Mouse (Mus musculus) myocyte (in vitro differentiated cells): ENCODE measurements around the gene Slc39a1. TPM values are rescaled to one million over a fixed set of nuclear protein-coding genes. Genes with fewer than 3 reads are reported as not detected.
"Not testable (repeated sequence)": the region's sequence is repeated elsewhere in the genome, so short reads cannot be mapped to it uniquely, and the experiment has no call there.

Experiments used
- H3K27me3 ChIP-seq: one replicate; pipeline ENCODE4 v1.6.1; 2011; ENCODE audit not compliant: control insufficient read depth, insufficient read depth, insufficient read length
- H3K36me3 ChIP-seq: one replicate; pipeline ENCODE4 v1.6.1; 2011; ENCODE audit not compliant: control insufficient read depth, insufficient read depth
- H3K4me2 ChIP-seq: one replicate; pipeline ENCODE4 v1.6.1; 2011; ENCODE audit warnings: low read depth, control low read depth
- H3K4me3 ChIP-seq: one replicate; pipeline ENCODE4 v1.5.1; 2011; ENCODE audit warnings: mild to moderate bottlenecking, control low read depth, moderate library complexity
- H3K79me2 ChIP-seq: one replicate; pipeline ENCODE4 v1.6.1; 2011; ENCODE audit not compliant: control insufficient read depth, insufficient read depth
- H3ac ChIP-seq: one replicate; pipeline ENCODE4 v1.6.1; 2011; ENCODE audit not compliant: control insufficient read depth, insufficient read length
- CEBPB ChIP-seq: IDR thresholded peaks from 2 replicates; pipeline ENCODE4 v1.6.1; 2011; ENCODE audit warnings: mild to moderate bottlenecking, moderate library complexity; ENCODE audit not compliant: poor library complexity, insufficient read depth, severe bottlenecking
- E2F4 ChIP-seq: IDR thresholded peaks from one replicate; pipeline ENCODE4 v1.6.1; 2011; ENCODE audit warnings: mild to moderate bottlenecking, control low read depth, moderate library complexity; ENCODE audit not compliant: insufficient read depth
- MAX ChIP-seq: IDR thresholded peaks from one replicate; pipeline ENCODE4 v1.6.1; 2011; ENCODE audit warnings: low read depth, mild to moderate bottlenecking, control low read depth
- MYOD1 ChIP-seq, 3 experiments: IDR thresholded peaks; one replicate each; pipeline ENCODE4 v1.6.1; 2011; ENCODE audit warnings: control low read depth in 2 of 3, low read depth in 2 of 3, mild to moderate bottlenecking in 2 of 3, moderate library complexity in 1 of 3; ENCODE audit not compliant: insufficient read length in 2 of 3, control insufficient read depth in 1 of 3
- MYOG ChIP-seq, 3 experiments: IDR thresholded peaks; one replicate each; pipeline ENCODE4 v1.6.1; 2011; ENCODE audit warnings: control low read depth in 2 of 3, low read depth in 2 of 3, mild to moderate bottlenecking in 2 of 3; ENCODE audit not compliant: insufficient read length in 2 of 3, control insufficient read depth in 1 of 3, insufficient read depth in 1 of 3
- POLR2A ChIP-seq: IDR thresholded peaks from one replicate; pipeline ENCODE4 v1.6.1; 2011; ENCODE audit warnings: low read depth, mild to moderate bottlenecking, control low read depth, moderate library complexity; ENCODE audit not compliant: insufficient read length
- POLR2AphosphoS2 ChIP-seq: IDR thresholded peaks from one replicate; pipeline ENCODE4 v1.6.1; 2011; ENCODE audit warnings: low read depth, control low read depth; ENCODE audit not compliant: insufficient read length
- REST ChIP-seq: IDR thresholded peaks from one replicate; pipeline ENCODE4 v1.6.1; 2011; ENCODE audit warnings: mild to moderate bottlenecking, control low read depth, moderate library complexity; ENCODE audit not compliant: insufficient read depth, insufficient read length
- SRF ChIP-seq: IDR thresholded peaks from one replicate; pipeline ENCODE4 v1.6.1; 2011; ENCODE audit warnings: low read depth; ENCODE audit not compliant: control insufficient read depth, insufficient read length
- TCF12 ChIP-seq: IDR thresholded peaks from one replicate; pipeline ENCODE4 v1.6.1; 2011; ENCODE audit warnings: mild to moderate bottlenecking, control low read depth; ENCODE audit not compliant: poor library complexity, insufficient read depth, severe bottlenecking
- TCF3 ChIP-seq: IDR thresholded peaks from one replicate; pipeline ENCODE4 v1.6.1; 2011; ENCODE audit warnings: low read depth, control low read depth; ENCODE audit not compliant: insufficient read length
- USF1 ChIP-seq: IDR thresholded peaks from one replicate; pipeline ENCODE4 v1.6.1; 2011; ENCODE audit warnings: low read depth, mild to moderate bottlenecking, control low read depth, moderate library complexity
- polyA plus RNA-seq: library from polyadenylated mRNA; unstranded; fragments of >200 nt; fragmentation: generic; extraction: Trizol; gene quantifications from one replicate; pipeline ENCODE4 v1.2.1, GENCODE M21; 2012; ENCODE audit warnings: missing spikeins

Gene Slc39a1
- polyA plus RNA-seq, 1 experiment: 111 TPM

DNA sequence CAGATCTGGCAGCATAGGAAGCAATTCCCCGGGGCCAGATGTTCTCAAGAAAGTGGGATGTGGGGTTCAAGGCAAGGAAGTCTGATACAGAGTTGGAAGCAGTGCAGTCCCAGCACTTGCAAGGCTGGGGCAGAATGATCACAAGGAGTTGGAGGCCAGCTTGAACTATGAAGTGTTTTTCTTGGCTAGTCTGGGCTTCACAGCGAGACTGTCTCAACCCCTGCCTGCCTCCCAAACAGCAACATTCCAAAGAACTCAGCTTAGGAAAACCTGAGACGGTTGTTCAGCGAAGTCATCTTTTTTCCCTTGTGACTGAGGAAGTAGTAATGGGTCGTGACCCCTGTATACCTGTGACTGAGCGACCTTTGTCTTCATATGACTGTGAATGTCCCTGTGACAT is 2.8 kb downstream of the Slc39a1 start:
- no peak for TF ChIP-seq MYOD1 (IDR thresholded peaks at IDR 0.05; ENCODE audit: control insufficient read depth in 1 of 3, insufficient read length in 2 of 3, low read depth in 2 of 3)
- TF ChIP-seq SRF: no peak
- TF ChIP-seq POLR2A: no peak
- no peak for TF ChIP-seq E2F4
- TF ChIP-seq CEBPB: no peak
- no peak for TF ChIP-seq MYOG (IDR thresholded peaks at IDR 0.05; ENCODE audit: control insufficient read depth in 1 of 3, insufficient read depth in 1 of 3, insufficient read length in 2 of 3, low read depth in 2 of 3)
- TF ChIP-seq TCF3: no peak
- TF ChIP-seq USF1: no peak
- TF ChIP-seq MAX: no peak
- no peak for TF ChIP-seq POLR2AphosphoS2
- no peak for TF ChIP-seq REST
- TF ChIP-seq TCF12: no peak
- Histone ChIP-seq H3K27me3 (no peaks in the 10 kb centered on the region), H3K4me3 (no peak overlapping the region), H3K4me2 (no peak overlapping the region), H3ac (no peak overlapping the region), H3K36me3 (peaks cover 9% of the 10 kb centered on the region), H3K79me2 (peaks cover 26% of the 10 kb centered on the region)

DNA sequence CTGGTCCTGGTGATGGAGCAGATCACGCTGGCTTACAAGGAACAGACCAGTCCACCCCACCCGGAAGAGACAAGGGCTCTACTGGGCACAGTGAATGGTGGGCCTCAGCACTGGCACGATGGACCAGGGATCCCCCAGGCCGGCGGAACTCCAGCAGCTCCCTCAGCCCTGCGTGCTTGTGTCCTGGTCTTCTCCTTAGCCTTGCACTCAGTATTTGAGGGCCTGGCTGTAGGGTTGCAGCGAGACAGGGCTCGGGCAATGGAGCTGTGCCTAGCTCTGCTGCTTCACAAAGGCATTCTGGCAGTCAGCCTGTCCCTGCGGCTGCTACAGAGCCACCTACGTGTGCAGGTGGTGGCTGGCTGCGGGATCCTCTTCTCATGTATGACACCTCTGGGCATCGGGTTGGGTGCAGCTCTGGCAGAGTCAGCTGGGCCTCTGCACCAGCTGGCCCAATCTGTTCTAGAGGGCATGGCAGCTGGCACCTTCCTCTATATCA is 3.8 kb downstream of the Slc39a1 start:
- H3K79me2 ChIP-seq: peaks cover 36% of the 10 kb centered on the region
- not testable (repeated sequence) for H3K36me3 ChIP-seq, H3ac ChIP-seq, H3K27me3 ChIP-seq, H3K4me2 ChIP-seq, H3K4me3 ChIP-seq

DNA sequence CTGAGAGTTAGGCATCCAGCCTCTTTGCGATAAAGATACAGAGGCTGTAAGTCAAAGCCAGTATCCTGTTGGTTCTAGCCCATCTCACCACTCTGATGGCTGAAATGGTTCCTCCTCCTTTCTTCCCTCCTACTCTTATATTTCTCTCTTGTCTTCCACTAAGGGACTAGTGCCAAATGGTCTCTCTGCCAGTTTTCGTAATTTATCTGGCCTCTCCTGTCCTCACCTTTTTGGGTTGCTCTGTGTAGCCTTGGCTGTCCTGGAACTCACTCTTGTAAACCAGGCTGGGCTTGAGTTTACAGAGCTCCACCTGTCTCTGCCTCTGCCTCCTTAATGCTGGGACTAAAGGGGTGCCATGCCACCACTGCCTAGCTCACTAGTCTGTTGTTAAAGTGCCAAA is 4.7 kb downstream of the Slc39a1 start:
- H3K4me3 ChIP-seq, H3K4me2 ChIP-seq, H3ac ChIP-seq, H3K27me3 ChIP-seq: not testable (repeated sequence)
- peaks cover 42% of the 10 kb centered on the region for H3K79me2 ChIP-seq
- peaks cover 13% of the 10 kb centered on the region for H3K36me3 ChIP-seq

DNA sequence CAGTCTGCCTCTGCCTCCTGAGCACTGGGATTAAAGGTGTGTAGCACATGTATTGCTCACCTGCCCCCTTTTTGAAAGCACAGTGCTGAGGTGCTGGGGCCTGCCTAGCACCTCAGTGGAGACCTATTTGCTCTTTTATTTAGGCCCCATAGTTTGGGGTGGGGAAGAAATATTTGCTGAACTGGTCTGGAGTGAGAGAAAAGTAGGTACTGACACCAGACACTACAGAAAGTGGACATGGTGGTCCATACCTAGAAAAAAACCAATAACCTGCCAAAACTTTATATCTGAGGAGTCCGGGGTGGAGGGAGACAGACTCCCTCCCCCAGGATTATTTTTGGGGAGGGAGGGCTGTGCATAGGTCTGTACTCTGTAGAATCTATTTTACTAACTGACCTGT is 5.2 kb downstream of the Slc39a1 start:
- H3K4me3 ChIP-seq: peak overlapping the region; percentile 83
- peak overlapping the region; percentile 65 for H3K4me2 ChIP-seq

DNA sequence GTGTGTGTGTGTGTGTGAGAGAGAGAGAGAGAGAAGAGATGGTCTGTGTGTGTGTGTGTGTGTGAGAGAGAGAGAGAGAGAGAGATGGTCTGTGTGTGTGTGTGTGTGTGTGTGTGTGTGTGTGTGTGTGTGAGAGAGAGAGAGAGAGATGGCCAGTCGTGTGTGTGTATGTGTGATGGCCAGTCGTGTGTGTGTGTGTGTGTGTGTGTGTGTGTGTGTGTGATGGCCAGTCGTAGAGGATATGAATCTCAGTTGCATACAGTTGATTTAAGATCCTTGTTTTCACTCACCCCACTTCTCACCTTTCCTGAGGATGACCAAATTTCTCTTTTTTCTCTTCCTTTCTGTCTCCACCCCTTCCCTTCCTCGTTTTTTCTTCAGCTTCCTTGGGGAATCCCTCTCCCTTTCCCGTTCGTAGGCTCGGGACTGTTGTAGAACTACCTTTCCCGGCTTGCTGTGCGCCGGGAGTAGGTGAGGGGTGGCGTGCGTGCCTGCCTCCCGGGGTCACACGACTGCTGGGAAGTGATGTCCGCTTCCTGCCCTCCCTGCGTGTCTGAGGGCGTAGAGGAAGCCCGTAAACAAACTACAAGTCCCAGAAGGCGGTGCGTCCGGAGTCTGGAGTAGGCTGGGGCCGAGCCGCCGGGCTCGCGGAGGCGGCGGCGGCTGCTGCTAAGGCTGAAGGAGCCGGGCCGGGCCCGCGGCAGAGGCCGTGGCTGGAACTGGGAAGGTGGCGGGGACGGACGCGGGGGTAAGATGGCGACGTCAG is 5.9 kb downstream of the Slc39a1 start, which contains the start of gene Crtc2:
Gene Crtc2, plus strand, starts transcription at position 511 of the 766 bp plus-strand sequence.
- peaks cover 42% of the 10 kb centered on the region for H3K79me2 ChIP-seq
- H3K4me3 ChIP-seq: peak within 1 kb of the TSS; percentile 83
- H3K4me2 ChIP-seq: peak within 1 kb of the TSS; percentile 81
- H3ac ChIP-seq: peak within 1 kb of the TSS; percentile 87
- peaks cover 18% of the 10 kb centered on the region for H3K36me3 ChIP-seq
- H3K27me3 ChIP-seq: no peaks in the 10 kb centered on the region
- peak; percentile 78 for TF ChIP-seq POLR2AphosphoS2
- no peak for TF ChIP-seq CEBPB
- peak in 1 of 3 experiments; percentile 9 for TF ChIP-seq MYOG (IDR thresholded peaks at IDR 0.05; ENCODE audit: control insufficient read depth in 1 of 3, insufficient read depth in 1 of 3, insufficient read length in 2 of 3, low read depth in 2 of 3)
- no peak for TF ChIP-seq TCF3

More for the DNA sequence above, 5.2 kb downstream of the Slc39a1 start:
- Histone ChIP-seq H3K36me3 (peaks cover 15% of the 10 kb centered on the region), H3K79me2 (peaks cover 46% of the 10 kb centered on the region)
- not testable (repeated sequence) for H3K27me3 ChIP-seq, H3ac ChIP-seq

DNA sequence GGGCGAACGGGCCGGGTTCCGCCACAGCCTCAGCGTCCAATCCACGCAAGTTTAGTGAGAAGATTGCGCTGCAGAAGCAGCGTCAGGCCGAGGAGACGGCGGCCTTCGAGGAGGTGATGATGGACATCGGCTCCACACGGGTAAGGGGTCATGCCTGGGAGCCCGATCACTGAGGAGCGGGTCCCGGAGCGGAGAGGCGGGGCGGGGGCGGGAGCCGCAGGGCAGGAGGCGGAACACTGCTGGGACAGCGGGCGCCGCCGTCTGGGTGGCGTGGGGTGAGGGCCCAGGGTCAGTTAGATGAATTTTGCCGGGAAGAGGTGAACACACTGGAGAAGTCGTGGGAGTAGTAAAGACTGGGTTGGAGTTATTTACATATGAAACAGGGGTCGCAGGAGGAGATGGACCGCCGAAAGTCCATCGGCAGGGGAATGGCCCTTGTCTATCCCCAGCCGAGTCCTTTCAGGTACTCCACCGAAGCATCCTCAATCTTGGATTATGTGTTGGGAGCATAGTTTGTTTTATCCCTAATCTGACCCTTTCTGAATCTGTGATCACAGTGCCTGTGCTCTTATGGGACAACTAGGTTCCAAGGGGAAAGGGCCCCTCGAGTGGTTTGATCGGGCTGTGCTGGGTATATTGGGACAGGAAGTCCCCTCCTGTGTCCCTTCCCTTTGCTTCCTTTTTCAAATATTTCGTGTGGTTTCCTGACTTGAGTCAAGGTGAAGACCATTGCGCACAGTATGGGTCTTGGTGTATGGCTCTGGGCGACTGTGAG is 6.6 kb downstream of the Slc39a1 start:
- Histone ChIP-seq H3K4me2 (peak overlapping the region; percentile 81), H3K36me3 (peaks cover 24% of the 10 kb centered on the region)
- TF ChIP-seq POLR2A: no peak
- TF ChIP-seq TCF3: no peak
- no peak for TF ChIP-seq CEBPB
- no peak for TF ChIP-seq E2F4
- no peak for TF ChIP-seq TCF12
- no peak for TF ChIP-seq SRF
- TF ChIP-seq MAX: no peak
- no peak for TF ChIP-seq USF1
- TF ChIP-seq REST: no peak
- TF ChIP-seq POLR2AphosphoS2: no peak
- no peak for TF ChIP-seq MYOD1 (IDR thresholded peaks at IDR 0.05; ENCODE audit: control insufficient read depth in 1 of 3, insufficient read length in 2 of 3, low read depth in 2 of 3)
- no peak for TF ChIP-seq MYOG (IDR thresholded peaks at IDR 0.05; ENCODE audit: control insufficient read depth in 1 of 3, insufficient read depth in 1 of 3, insufficient read length in 2 of 3, low read depth in 2 of 3)

More for the DNA sequence above, 6.6 kb downstream of the Slc39a1 start:
- Histone ChIP-seq H3ac (peak overlapping the region; percentile 87), H3K79me2 (peaks cover 41% of the 10 kb centered on the region), H3K4me3 (peak overlapping the region; percentile 83), H3K27me3 (no peaks in the 10 kb centered on the region)
